Mouse (Mus musculus): ENCODE results near the gene Utp3. TPM values are rescaled to one million over a fixed set of nuclear protein-coding genes. Genes with fewer than 3 reads are reported as not detected.
A peak's percentile ranks its signal among the peaks of the same experiment; 100 is the strongest.

The Utp3 gene
- total and polyA plus RNA-seq, 3 experiments: 55.5 to 169 (median 66.6) TPM

DNA sequence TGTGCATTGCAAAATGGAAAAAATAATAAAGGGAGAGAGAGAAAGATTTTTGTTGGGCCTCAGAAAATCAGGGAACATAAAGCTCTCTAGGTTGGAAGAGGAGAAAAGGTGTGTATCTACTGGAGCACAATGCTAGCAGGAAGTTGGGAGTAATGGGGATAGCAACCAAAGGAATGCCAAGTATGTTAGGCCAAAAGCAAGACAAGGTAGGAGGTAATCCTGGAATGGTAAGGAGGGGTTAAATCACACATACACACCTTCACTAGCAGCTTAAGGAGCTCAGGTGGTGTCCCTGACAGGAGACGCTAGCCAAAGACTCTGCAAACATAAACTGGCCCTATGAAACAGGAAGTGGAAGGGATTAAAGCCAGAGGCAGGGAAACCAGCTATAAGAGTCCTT lies 4.7 kb downstream of the Utp3 start:
- H3K4me2 ChIP-seq (ENCODE audit: insufficient read depth, low read depth, poor library complexity, severe bottlenecking): peak overlapping the region; percentile 93
- H3K79me2 ChIP-seq (replicated peaks; ENCODE audit: control insufficient read depth, extremely low read depth, insufficient read depth, poor library complexity, severe bottlenecking): peaks cover 63% of the 10 kb centered on the region
- peak overlapping the region; percentile 67 to 88 (median 70) for H3K4me3 ChIP-seq (replicated peaks in 1 of 3; ENCODE audit: low read depth in 2 of 3, low read length in 2 of 3, poor library complexity in 1 of 3)
- H3K27ac ChIP-seq (ENCODE audit: insufficient read depth, low read depth): peak overlapping the region; percentile 74
- peaks cover 4 to 20% of the 10 kb centered on the region in 2 experiments for H3K4me1 ChIP-seq (ENCODE audit: control insufficient read depth in 1 of 2, insufficient read depth in 2 of 2)
- no peaks in the 10 kb centered on the region for H3K9me3 ChIP-seq (replicated peaks; ENCODE audit: low read length)
- peak overlapping the region; percentile 71 for H3K9ac ChIP-seq (ENCODE audit: insufficient read depth, low read depth)
- TF ChIP-seq MAX (IDR thresholded peaks at IDR 0.05; ENCODE audit: low read length) (no peak), HCFC1 (IDR thresholded peaks at IDR 0.05; ENCODE audit: low read depth, low read length) (no peak), BHLHE40 (IDR thresholded peaks at IDR 0.05; ENCODE audit: low read depth, low read length) (no peak), E2F4 (IDR thresholded peaks at IDR 0.05; ENCODE audit: insufficient replicate concordance, low read depth, low read length) (no peak), RAD21 (IDR thresholded peaks at IDR 0.05; ENCODE audit: low read depth, low read length) (no peak), UBTF (IDR thresholded peaks at IDR 0.05; ENCODE audit: low read depth, low read length) (no peak), POLR2A (IDR thresholded peaks at IDR 0.05; ENCODE audit: low read depth, low read length) (0 out of 2 replicates have a peak, but pooled peaks have one; percentile 33), MAZ (IDR thresholded peaks at IDR 0.05; ENCODE audit: low read depth, low read length) (no peak), ELF1 (IDR thresholded peaks at IDR 0.05; ENCODE audit: low read depth, low read length) (0 out of 2 replicates have a peak, but pooled peaks have one; percentile 37), MYC (IDR thresholded peaks at IDR 0.05; ENCODE audit: low read depth, low read length) (0 out of 2 replicates have a peak, but pooled peaks have one; percentile 13), USF2 (conservative IDR thresholded peaks at IDR 0.05; ENCODE audit: low read depth, low read length) (no peak), ETS1 (conservative IDR thresholded peaks at IDR 0.05; ENCODE audit: low read depth, low read length) (no peak), EP300 (IDR thresholded peaks at IDR 0.05; ENCODE audit: low read length) (no peak), POLR2AphosphoS2 (IDR thresholded peaks at IDR 0.05; ENCODE audit: low read depth, low read length) (no peak), TBP (conservative IDR thresholded peaks at IDR 0.05; ENCODE audit: low read depth, low read length) (no peak), NELFE (IDR thresholded peaks at IDR 0.05; ENCODE audit: low read depth, low read length) (no peak), ZNF384 (IDR thresholded peaks at IDR 0.05; ENCODE audit: low read depth, low read length) (no peak), SIN3A (IDR thresholded peaks at IDR 0.05; ENCODE audit: low read length) (no peak)
- no peaks in the 10 kb centered on the region for H3K27me3 ChIP-seq (replicated peaks)
- peaks cover 8 to 25% of the 10 kb centered on the region in 2 experiments for H3K36me3 ChIP-seq (replicated peaks in 1 of 2; ENCODE audit: control insufficient read depth in 1 of 2, insufficient read depth in 1 of 2, low read length in 1 of 2)
- no peak for DNase-seq (ENCODE audit: extremely low read depth)
- in situ Hi-C loops (cut with MboI; ENCODE audit: low pct_ligation_motif_present, low pct_unique_long_range_greater_than_20kb, low sequenced_read_pairs) (no loop called here), dilution Hi-C loops (cut with MboI; ENCODE audit: extremely low pct_ligation_motif_present, extremely low pct_unique_long_range_greater_than_20kb, low sequenced_read_pairs) (no loop called here)

DNA sequence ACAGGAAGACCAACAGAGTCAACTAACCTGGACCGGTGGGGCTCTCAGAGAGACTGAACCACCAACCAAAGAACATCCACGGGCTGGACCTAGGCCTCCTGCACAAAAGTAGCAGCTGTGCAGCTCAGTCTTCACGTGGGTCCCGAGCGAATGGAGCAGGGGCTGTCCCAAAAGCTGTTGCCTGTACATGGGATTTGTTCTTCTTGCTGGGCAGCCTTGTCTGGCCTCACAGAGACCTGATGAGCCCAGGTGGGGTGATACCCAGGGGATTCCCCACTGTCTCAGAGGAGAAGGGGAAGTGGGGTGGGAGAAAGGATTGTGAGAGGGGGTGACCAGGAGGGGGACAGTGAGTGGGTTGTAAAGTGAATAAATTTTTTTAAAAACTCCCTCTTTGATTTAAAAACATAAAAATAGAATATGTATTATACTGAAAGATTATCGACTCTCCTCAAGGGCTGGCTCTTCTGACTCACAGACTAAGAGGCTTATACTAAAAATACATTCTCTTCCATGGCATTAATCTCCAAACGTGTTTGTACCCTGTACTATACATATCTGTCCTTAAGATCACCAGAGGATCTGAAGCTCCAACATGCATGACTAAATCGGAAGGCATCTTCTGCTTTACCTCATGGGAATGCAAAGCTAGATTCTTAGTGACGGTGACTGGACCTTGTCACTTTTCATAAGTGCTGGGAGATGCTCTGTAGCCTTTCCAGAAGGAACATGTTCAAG lies 7.0 kb downstream of the Utp3 start:
- DNase-seq (ENCODE audit: extremely low read depth): peak; percentile 96
- Histone ChIP-seq H3K4me2 (ENCODE audit: insufficient read depth, low read depth, poor library complexity, severe bottlenecking) (peak overlapping the region; percentile 81), H3K79me2 (replicated peaks; ENCODE audit: control insufficient read depth, extremely low read depth, insufficient read depth, poor library complexity, severe bottlenecking) (peaks cover 52% of the 10 kb centered on the region), H3K27ac (ENCODE audit: insufficient read depth, low read depth) (peak overlapping the region; percentile 95), H3K9ac (ENCODE audit: insufficient read depth, low read depth) (peak overlapping the region; percentile 71), H3K36me3 (replicated peaks in 1 of 2; ENCODE audit: control insufficient read depth in 1 of 2, insufficient read depth in 1 of 2, low read length in 1 of 2) (peaks cover 8 to 15% of the 10 kb centered on the region in 2 experiments), H3K4me1 (ENCODE audit: control insufficient read depth in 1 of 2, insufficient read depth in 2 of 2) (peaks cover 4 to 20% of the 10 kb centered on the region in 2 experiments), H3K4me3 (replicated peaks in 1 of 3; ENCODE audit: low read depth in 2 of 3, low read length in 2 of 3, poor library complexity in 1 of 3) (peak overlapping the region; percentile 67 to 88 (median 70)), H3K27me3 (replicated peaks) (no peaks in the 10 kb centered on the region), H3K9me3 (replicated peaks; ENCODE audit: low read length) (no peaks in the 10 kb centered on the region)
- dilution Hi-C loops (cut with MboI; ENCODE audit: extremely low pct_ligation_motif_present, extremely low pct_unique_long_range_greater_than_20kb, low sequenced_read_pairs) (no loop called here), in situ Hi-C loops (cut with MboI; ENCODE audit: low pct_ligation_motif_present, low pct_unique_long_range_greater_than_20kb, low sequenced_read_pairs) (no loop called here)
- peak; percentile 96 for TF ChIP-seq MAZ (IDR thresholded peaks at IDR 0.05; ENCODE audit: low read depth, low read length)
- TF ChIP-seq HCFC1 (IDR thresholded peaks at IDR 0.05; ENCODE audit: low read depth, low read length): 0 out of 2 replicates have a peak, but pooled peaks have one; percentile 12
- no peak for TF ChIP-seq NRF1 (IDR thresholded peaks at IDR 0.05; ENCODE audit: low read depth, low read length)
- peak; percentile 73 for TF ChIP-seq TBP (conservative IDR thresholded peaks at IDR 0.05; ENCODE audit: low read depth, low read length)
- TF ChIP-seq KAT2A (IDR thresholded peaks at IDR 0.05; ENCODE audit: insufficient replicate concordance, low read length): 0 out of 2 replicates have a peak, but pooled peaks have one; percentile 62
- TF ChIP-seq IRF4 (IDR thresholded peaks at IDR 0.05; ENCODE audit: low read depth, low read length): peak; percentile 85
- TF ChIP-seq ELF1 (IDR thresholded peaks at IDR 0.05; ENCODE audit: low read depth, low read length): 0 out of 2 replicates have a peak, but pooled peaks have one; percentile 32
- peak; percentile 68; the same call in 1 of the 2 replicates for TF ChIP-seq UBTF (IDR thresholded peaks at IDR 0.05; ENCODE audit: low read depth, low read length)
- TF ChIP-seq MAFK (IDR thresholded peaks at IDR 0.05; ENCODE audit: insufficient replicate concordance, low read length): 0 out of 2 replicates have a peak, but pooled peaks have one; percentile 59
- TF ChIP-seq RCOR1 (conservative IDR thresholded peaks at IDR 0.05; ENCODE audit: low read depth, low read length): peak; percentile 33; the same call in 1 of the 2 replicates
- peak; percentile 68 for TF ChIP-seq CHD2 (IDR thresholded peaks at IDR 0.05; ENCODE audit: low read length)
- 0 out of 2 replicates have a peak, but pooled peaks have one; percentile 14 for TF ChIP-seq JUN (IDR thresholded peaks at IDR 0.05; ENCODE audit: insufficient read depth, low read depth, low read length)
- peak; percentile 82 for TF ChIP-seq MEF2A (IDR thresholded peaks at IDR 0.05; ENCODE audit: borderline replicate concordance, low read depth, low read length)
- peak; percentile 46; the same call in 1 of the 2 replicates for TF ChIP-seq ZMIZ1 (IDR thresholded peaks at IDR 0.05; ENCODE audit: low read depth, low read length)
- no peak for TF ChIP-seq CTCF (conservative IDR thresholded peaks at IDR 0.05 in 1 of 2, IDR thresholded peaks at IDR 0.05 in 1 of 2; ENCODE audit: low read depth in 2 of 2, low read length in 2 of 2)
- 0 out of 2 replicates have a peak, but pooled peaks have one; percentile 44 for TF ChIP-seq NELFE (IDR thresholded peaks at IDR 0.05; ENCODE audit: low read depth, low read length)
- TF ChIP-seq MXI1 (IDR thresholded peaks at IDR 0.05; ENCODE audit: low read depth, low read length): peak; percentile 92
- TF ChIP-seq SIN3A (IDR thresholded peaks at IDR 0.05; ENCODE audit: low read length): peak; percentile 80
